Mouse (Mus musculus): Measurements from ENCODE around the gene Sorcs3. TPM values are rescaled to one million over a fixed set of nuclear protein-coding genes. Genes with fewer than 3 reads are reported as not detected.

The Sorcs3 gene
- total and polyA plus RNA-seq, 2 experiments from 2014 or later = 10.9 to 20.8 TPM

GRCm38 (mm10) chr19:48727048-48727447, 521.2 kb downstream of the Sorcs3 start:
- no peaks in the 10 kb centered on the region for H3K36me3 ChIP-seq (ENCODE audit: insufficient read depth)
- ATAC-seq (0 out of 2 replicates have a peak, but pooled peaks have one; percentile 14), DNase-seq (peak; percentile 8)
- no peak overlapping the region for H3K27ac ChIP-seq (ENCODE audit: low read depth, low read length)
- 14% methylated on average over 3 of the region's 3 CpGs for WGBS
- H3K27me3 ChIP-seq (ENCODE audit: insufficient read depth, low read length) = no peaks in the 10 kb centered on the region
- no peak overlapping the region for H3K4me3 ChIP-seq (ENCODE audit: low read depth, low read length)
- H3K9me3 ChIP-seq (ENCODE audit: low read length) = no peaks in the 10 kb centered on the region
- H3K9ac ChIP-seq = no peak overlapping the region
- H3K4me2 ChIP-seq (ENCODE audit: low read depth) = no peak overlapping the region
- peaks cover 5% of the 10 kb centered on the region; the same call in 1 of the 2 replicates for H3K4me1 ChIP-seq (ENCODE audit: insufficient read depth)
- TF ChIP-seq CTCF (IDR thresholded peaks at IDR 0.05; ENCODE audit: low read depth) = no peak

GRCm38 (mm10) chr19:48727601-48728000, 521.8 kb downstream of the Sorcs3 start:
- Histone ChIP-seq H3K36me3 (ENCODE audit: insufficient read depth) (no peaks in the 10 kb centered on the region), H3K4me2 (ENCODE audit: low read depth) (no peak overlapping the region), H3K27me3 (ENCODE audit: insufficient read depth, low read length) (no peaks in the 10 kb centered on the region), H3K4me1 (ENCODE audit: insufficient read depth) (peaks cover 5% of the 10 kb centered on the region; the same call in 1 of the 2 replicates), H3K27ac (ENCODE audit: low read depth, low read length) (no peak overlapping the region), H3K9ac (no peak overlapping the region), H3K9me3 (ENCODE audit: low read length) (no peaks in the 10 kb centered on the region), H3K4me3 (ENCODE audit: low read depth, low read length) (no peak overlapping the region)
- 59% methylated on average over 5 of the region's 5 CpGs for WGBS
- TF ChIP-seq CTCF (IDR thresholded peaks at IDR 0.05; ENCODE audit: low read depth) = no peak
- DNase-seq = peak; percentile 78
- ATAC-seq = peak; percentile 38; the same call in 1 of the 2 replicates

DNA sequence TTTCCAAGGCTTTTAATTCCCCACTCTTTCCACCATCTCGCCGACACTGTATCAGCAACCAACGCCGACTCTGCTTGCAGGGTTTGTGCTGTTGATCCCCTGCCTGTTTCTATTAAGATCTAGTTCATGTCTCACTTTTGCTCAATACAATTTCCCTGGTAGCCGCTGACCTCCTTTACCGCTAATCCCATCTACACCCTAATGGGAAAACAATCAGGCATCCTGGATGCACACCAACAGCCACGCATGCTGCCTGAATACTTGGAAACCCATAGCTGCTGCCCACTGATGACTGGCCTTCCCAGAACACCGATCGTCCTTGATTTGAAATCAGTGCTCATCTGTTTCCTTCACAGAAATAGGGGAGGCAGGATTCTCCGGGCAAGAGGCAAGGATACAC, 525.9 kb downstream of the Sorcs3 start:
- H3K4me3 ChIP-seq (ENCODE audit: low read depth, low read length) = no peak overlapping the region
- 57% methylated on average over 10 of the region's 10 CpGs for WGBS
- DNase-seq (no peak), ATAC-seq (no peak)
- no peak overlapping the region for H3K9ac ChIP-seq
- H3K9me3 ChIP-seq (ENCODE audit: low read length) = no peaks in the 10 kb centered on the region
- H3K36me3 ChIP-seq (ENCODE audit: insufficient read depth) = no peaks in the 10 kb centered on the region
- H3K27me3 ChIP-seq (ENCODE audit: insufficient read depth, low read length) = no peaks in the 10 kb centered on the region
- no peak overlapping the region for H3K27ac ChIP-seq (ENCODE audit: low read depth, low read length)
- H3K4me2 ChIP-seq (ENCODE audit: low read depth) = no peak overlapping the region
- no peak for TF ChIP-seq CTCF (IDR thresholded peaks at IDR 0.05; ENCODE audit: low read depth)
- peaks cover 5% of the 10 kb centered on the region; the same call in 1 of the 2 replicates for H3K4me1 ChIP-seq (ENCODE audit: insufficient read depth)

DNA sequence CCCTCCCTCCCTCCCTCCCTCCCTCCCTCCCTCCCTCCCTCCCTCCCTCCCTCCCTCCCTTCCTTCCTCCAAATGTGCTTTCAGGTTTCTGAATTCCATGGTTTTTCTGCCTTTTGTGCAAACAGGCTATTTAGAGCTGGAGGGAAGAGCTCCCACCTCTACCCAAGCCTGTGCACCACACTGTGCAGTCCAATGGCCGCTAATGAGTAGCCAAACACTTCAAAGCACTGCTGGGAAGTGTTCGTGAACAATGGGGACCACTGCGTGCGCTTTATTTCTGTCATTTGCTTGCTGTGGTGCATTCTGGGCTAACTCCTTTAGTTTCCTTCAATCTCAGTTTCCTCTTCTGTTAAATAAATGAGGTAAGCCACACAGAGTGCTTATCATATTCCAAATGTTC, 528.5 kb downstream of the Sorcs3 start:
- no peak for TF ChIP-seq CTCF (IDR thresholded peaks at IDR 0.05; ENCODE audit: low read depth)
- no peak for DNase-seq
- no peaks in the 10 kb centered on the region for H3K4me1 ChIP-seq (ENCODE audit: insufficient read depth)
- no peak for ATAC-seq
- no peak overlapping the region for H3K4me3 ChIP-seq (ENCODE audit: low read depth, low read length)
- H3K27me3 ChIP-seq (ENCODE audit: insufficient read depth, low read length) = no peaks in the 10 kb centered on the region
- no peaks in the 10 kb centered on the region for H3K9me3 ChIP-seq (ENCODE audit: low read length)
- WGBS = 18% methylated on average over 4 of the region's 4 CpGs
- H3K27ac ChIP-seq (ENCODE audit: low read depth, low read length) = no peak overlapping the region
- H3K36me3 ChIP-seq (ENCODE audit: insufficient read depth) = no peaks in the 10 kb centered on the region
- no peak overlapping the region for H3K4me2 ChIP-seq (ENCODE audit: low read depth)
- no peak overlapping the region for H3K9ac ChIP-seq

DNA sequence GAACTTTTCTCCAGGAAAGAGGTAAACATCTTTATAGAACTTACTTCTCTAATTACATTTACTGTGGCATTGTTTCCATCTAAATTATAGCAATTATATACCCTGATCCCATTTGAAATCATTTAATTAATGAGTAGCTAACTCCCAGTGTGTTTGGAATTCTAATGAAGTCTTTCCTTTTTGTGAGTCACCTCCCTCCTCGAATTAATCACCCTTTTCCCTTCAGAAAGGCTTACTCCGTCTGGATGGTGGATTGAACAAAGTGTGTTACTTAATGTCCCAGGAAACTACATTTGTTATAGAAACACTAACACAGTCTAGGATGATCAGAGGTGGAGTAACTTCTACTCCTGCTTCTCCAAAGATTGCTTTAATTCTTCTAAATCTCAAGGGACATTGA, 531.7 kb downstream of the Sorcs3 start:
- no peak overlapping the region for H3K9ac ChIP-seq
- H3K4me2 ChIP-seq (ENCODE audit: low read depth) = no peak overlapping the region
- DNase-seq = no peak
- ATAC-seq = peak; percentile 5; the same call in 1 of the 2 replicates
- WGBS = 2% methylated on average over 2 of the region's 2 CpGs
- no peak overlapping the region for H3K4me3 ChIP-seq (ENCODE audit: low read depth, low read length)
- no peak overlapping the region for H3K27ac ChIP-seq (ENCODE audit: low read depth, low read length)
- no peaks in the 10 kb centered on the region for H3K27me3 ChIP-seq (ENCODE audit: insufficient read depth, low read length)
- no peaks in the 10 kb centered on the region for H3K4me1 ChIP-seq (ENCODE audit: insufficient read depth)
- no peaks in the 10 kb centered on the region for H3K36me3 ChIP-seq (ENCODE audit: insufficient read depth)
- H3K9me3 ChIP-seq (ENCODE audit: low read length) = no peaks in the 10 kb centered on the region
- TF ChIP-seq CTCF (IDR thresholded peaks at IDR 0.05; ENCODE audit: low read depth) = no peak

DNA sequence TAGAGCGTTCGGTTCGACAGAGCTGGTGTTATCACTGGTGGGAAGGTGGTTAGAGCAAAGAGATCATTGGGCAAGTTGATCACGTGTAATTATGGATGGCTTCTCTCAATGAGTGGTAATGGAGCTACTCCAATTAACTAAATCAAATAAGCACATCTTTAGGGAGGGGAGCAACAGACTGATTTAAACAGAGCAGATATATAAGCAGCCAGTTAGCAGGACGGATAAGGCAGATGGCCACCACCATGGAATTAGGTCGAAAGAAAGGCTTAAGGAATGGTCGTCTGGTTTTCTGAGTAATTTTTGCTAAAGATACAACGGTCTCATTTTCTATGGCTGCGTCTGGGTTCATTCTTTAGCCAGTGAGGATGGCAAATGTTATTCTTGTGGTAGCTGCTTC, 549.3 kb downstream of the Sorcs3 start:
- H3K4me1 ChIP-seq (ENCODE audit: insufficient read depth) = no peaks in the 10 kb centered on the region
- no peaks in the 10 kb centered on the region for H3K36me3 ChIP-seq (ENCODE audit: insufficient read depth)
- H3K27me3 ChIP-seq (ENCODE audit: insufficient read depth, low read length) = no peaks in the 10 kb centered on the region
- TF ChIP-seq CTCF (IDR thresholded peaks at IDR 0.05; ENCODE audit: low read depth) = no peak
- no peak overlapping the region for H3K27ac ChIP-seq (ENCODE audit: low read depth, low read length)
- H3K4me2 ChIP-seq (ENCODE audit: low read depth) = no peak overlapping the region
- ATAC-seq = no peak
- 77% methylated on average over 9 of the region's 9 CpGs for WGBS
- H3K9ac ChIP-seq = no peak overlapping the region
- no peak overlapping the region for H3K4me3 ChIP-seq (ENCODE audit: low read depth, low read length)
- DNase-seq = no peak
- no peaks in the 10 kb centered on the region for H3K9me3 ChIP-seq (ENCODE audit: low read length)

DNA sequence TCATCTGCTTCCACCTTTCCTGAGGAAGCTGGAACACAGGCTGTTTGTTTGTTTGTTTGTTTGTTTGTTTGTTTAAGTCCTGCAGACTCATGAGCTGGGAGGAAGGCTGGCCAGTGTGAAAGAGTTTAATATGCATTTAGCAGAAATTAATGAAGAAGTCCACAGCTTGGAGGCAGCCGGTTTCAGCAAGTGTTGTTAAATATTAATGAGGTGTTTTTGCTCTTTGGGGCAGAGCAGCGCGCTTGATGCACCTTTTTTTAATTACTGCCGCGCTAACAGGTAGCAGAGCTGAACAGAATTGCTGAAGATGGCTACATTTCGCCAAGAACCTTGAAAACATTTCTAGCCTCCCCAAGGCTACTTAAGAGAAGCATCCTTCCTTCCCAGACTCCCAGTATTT, 551.0 kb downstream of the Sorcs3 start:
- Histone ChIP-seq H3K27me3 (ENCODE audit: insufficient read depth, low read length) (no peaks in the 10 kb centered on the region), H3K9ac (no peak overlapping the region), H3K36me3 (ENCODE audit: insufficient read depth) (no peaks in the 10 kb centered on the region), H3K4me1 (ENCODE audit: insufficient read depth) (no peaks in the 10 kb centered on the region), H3K9me3 (ENCODE audit: low read length) (no peaks in the 10 kb centered on the region), H3K27ac (ENCODE audit: low read depth, low read length) (no peak overlapping the region), H3K4me2 (ENCODE audit: low read depth) (no peak overlapping the region), H3K4me3 (ENCODE audit: low read depth, low read length) (no peak overlapping the region)
- WGBS = 54% methylated on average over 6 of the region's 6 CpGs
- no peak for TF ChIP-seq CTCF (IDR thresholded peaks at IDR 0.05; ENCODE audit: low read depth)
- DNase-seq (no peak), ATAC-seq (no peak)
